Mouse (Mus musculus): ENCODE results near the gene Epb41l4b. TPM values are rescaled to one million over a fixed set of nuclear protein-coding genes. Genes with fewer than 3 reads are reported as not detected.

The Epb41l4b gene
- polyA plus RNA-seq, 1 experiment from 2014 or later: 0.54 TPM

Other genes starting within 250 kb of the Epb41l4b start
- 12.7 and 12.8 TPM in 2 replicates for gene Tmem245, start 196.0 kb downstream of the Epb41l4b start, polyA plus RNA-seq (2016; fragmentation: Nextera tagmentation; extraction: Ambion mirVana)
- gene Frrs1l, start 153.0 kb downstream of the Epb41l4b start, polyA plus RNA-seq (2016; fragmentation: Nextera tagmentation; extraction: Ambion mirVana): 9.7 and 10.2 TPM in 2 replicates
- gene Ptpn3, start 158.4 kb upstream of the Epb41l4b start, polyA plus RNA-seq (2016; fragmentation: Nextera tagmentation; extraction: Ambion mirVana): 1.7 and 2.4 TPM in 2 replicates

Measured in forebrain, embryonic 12.5 days (tissue).